Mouse (Mus musculus) liver, adult 2 months (tissue): ENCODE results near the gene Mlkl. TPM values are rescaled to one million over a fixed set of nuclear protein-coding genes. Genes with fewer than 3 reads are reported as not detected.
"Not testable (repeated sequence)": the region's sequence is repeated elsewhere in the genome, so short reads cannot be mapped to it uniquely, and the experiment has no call there.

ENCODE experiments used
- DNase-seq: peaks from one replicate; pipeline ENCODE4 v3.0.0-alpha.2; 2011; ENCODE audit warnings: low read depth, low spot score; ENCODE audit errors: extremely low read depth
- H3K27ac ChIP-seq: fragments of 200-500 bp; replicated peaks from 2 replicates; pipeline ENCODE4 v1.5.1; 2012; ENCODE audit warnings: low read depth, mild to moderate bottlenecking, control low read depth, inconsistent platforms, low read length; ENCODE audit not compliant: insufficient read depth
- H3K27me3 ChIP-seq: fragments of 200-500 bp; 2 replicates; pipeline ENCODE4 v1.6.1; 2012; ENCODE audit warnings: mild to moderate bottlenecking, moderate library complexity, low read length, inconsistent platforms; ENCODE audit not compliant: control insufficient read depth, insufficient read depth
- H3K36me3 ChIP-seq: fragments of 200-500 bp; 2 replicates; pipeline ENCODE4 v1.6.1; 2012; ENCODE audit warnings: low read length, inconsistent platforms; ENCODE audit not compliant: control insufficient read depth, insufficient read depth
- H3K4me1 ChIP-seq: fragments of 200-500 bp; 2 replicates; pipeline ENCODE4 v1.6.1; 2011; ENCODE audit warnings: low read length; ENCODE audit not compliant: control insufficient read depth, insufficient read depth
- H3K4me3 ChIP-seq: fragments of 200-500 bp; 2 replicates; pipeline ENCODE4 v1.5.1; 2011; ENCODE audit warnings: low read depth, mild to moderate bottlenecking, control low read depth, low read length, moderate library complexity; ENCODE audit not compliant: insufficient read depth
- H3K79me2 ChIP-seq: fragments of 200-500 bp; 2 replicates; pipeline ENCODE4 v1.6.1; 2012; ENCODE audit warnings: inconsistent platforms, mild to moderate bottlenecking, low read length, moderate library complexity; ENCODE audit not compliant: control insufficient read depth, insufficient read depth
- H3K9ac ChIP-seq: fragments of 200-500 bp; 2 replicates; pipeline ENCODE4 v1.6.1; 2012; ENCODE audit warnings: low read depth, mild to moderate bottlenecking, control low read depth, inconsistent platforms, low read length
- CTCF ChIP-seq: fragments of 200-500 bp; IDR thresholded peaks from 2 replicates; pipeline ENCODE4 v1.5.1; 2011; ENCODE audit warnings: low read depth, low read length, control low read depth
- POLR2A ChIP-seq: fragments of 200-500 bp; IDR thresholded peaks from 2 replicates; pipeline ENCODE4 v1.6.1; 2011; ENCODE audit warnings: low read length, control low read depth; ENCODE audit not compliant: insufficient read depth; ENCODE audit errors: extremely low read depth
- WGBS: fragments of 180-500 bp; shearing (Covaris S2); methylation state at CpG from one replicate; pipeline ENCODE4 v1.1.7; 2018; 5-methylcytosine and 5-hydroxymethylcytosine counted together
- polyA plus RNA-seq: library from polyadenylated mRNA; depleted of rRNA; stranded (reverse); fragments of >200 nt; gene quantifications from 2 replicates; pipeline ENCODE4 v1.2.3, GENCODE M21; 2012; rRNA removed
- total RNA-seq: library from RNA; depleted of rRNA; stranded (reverse); fragments of >200 nt; gene quantifications from 2 replicates; pipeline ENCODE4 v1.2.3, GENCODE M21; 2014; rRNA removed

The Mlkl gene
- total and polyA plus RNA-seq, 2 experiments, result 2.5 to 6.4 TPM

GRCm38 (mm10) chr8:111268277-111268676, 69.7 kb downstream of the Mlkl start:
- DNase-seq, result no peak
- Histone ChIP-seq H3K27me3 (no peaks in the 10 kb centered on the region), H3K27ac (no peak overlapping the region), H3K79me2 (no peaks in the 10 kb centered on the region), H3K4me3 (no peak overlapping the region), H3K36me3 (peaks cover 4% of the 10 kb centered on the region), H3K4me1 (no peaks in the 10 kb centered on the region), H3K9ac (no peak overlapping the region)
- WGBS, result 82% methylated on average over 2 of the region's 2 CpGs
- TF ChIP-seq POLR2A (no peak), CTCF (0 out of 2 replicates have a peak, but pooled peaks have one; percentile 6)

- WGBS, result 86% methylated on average over 7 of the region's 7 CpGs
- DNase-seq, H3K27me3 ChIP-seq: not testable (repeated sequence)
These were observed 71.8 kb downstream of the Mlkl start for GRCm38 (mm10) chr8:111266161-111266560.

GRCm38 (mm10) chr8:111264693-111265220, 73.2 kb downstream of the Mlkl start:
- Histone ChIP-seq H3K9ac (no peak overlapping the region), H3K4me1 (no peaks in the 10 kb centered on the region), H3K27me3 (no peaks in the 10 kb centered on the region), H3K27ac (no peak overlapping the region), H3K79me2 (no peaks in the 10 kb centered on the region), H3K4me3 (no peak overlapping the region), H3K36me3 (no peaks in the 10 kb centered on the region)
- DNase-seq, result no peak
- WGBS, result 88% methylated on average over 2 of the region's 2 CpGs
- no peak for TF ChIP-seq CTCF
- no peak for TF ChIP-seq POLR2A

More at GRCm38 (mm10) chr8:111266161-111266560, 71.8 kb downstream of the Mlkl start:
- H3K4me1 ChIP-seq, H3K79me2 ChIP-seq, H3K9ac ChIP-seq, H3K4me3 ChIP-seq, H3K27ac ChIP-seq, H3K36me3 ChIP-seq: not testable (repeated sequence)

GRCm38 (mm10) chr8:111261981-111262381, 76.0 kb downstream of the Mlkl start:
- H3K4me1 ChIP-seq, result no peaks in the 10 kb centered on the region
- TF ChIP-seq POLR2A (no peak), CTCF (no peak)
- no peak for DNase-seq
- peaks cover under 1% of the 10 kb centered on the region; the same call in 1 of the 2 replicates for H3K79me2 ChIP-seq
- WGBS, result 70% methylated on average over 4 of the region's 4 CpGs
- H3K36me3 ChIP-seq, result no peaks in the 10 kb centered on the region
- no peak overlapping the region for H3K4me3 ChIP-seq
- no peak overlapping the region for H3K27ac ChIP-seq
- H3K9ac ChIP-seq, result no peak overlapping the region
- no peaks in the 10 kb centered on the region for H3K27me3 ChIP-seq

Other genes with a start within 250 kb of the Mlkl start
- not detected in 2 replicates for gene Clec18a, start 245.8 kb downstream of the Mlkl start, total RNA-seq
- gene Clec18a, start 245.8 kb downstream of the Mlkl start, polyA plus RNA-seq, result not detected in 2 replicates
- gene Pdpr, start 243.5 kb downstream of the Mlkl start, total RNA-seq, result 18.3 and 18.4 TPM in 2 replicates
- gene Pdpr, start 243.5 kb downstream of the Mlkl start, polyA plus RNA-seq, result 7.7 and 9.6 TPM in 2 replicates
- gene Glg1, start 79.0 kb downstream of the Mlkl start, total RNA-seq, result 13.5 and 18.1 TPM in 2 replicates
- 10.1 and 12.0 TPM in 2 replicates for gene Glg1, start 79.0 kb downstream of the Mlkl start, polyA plus RNA-seq
- gene Rfwd3, start 38.0 kb downstream of the Mlkl start, total RNA-seq, result 12.2 and 14.0 TPM in 2 replicates
- 4.9 and 6.3 TPM in 2 replicates for gene Rfwd3, start 38.0 kb downstream of the Mlkl start, polyA plus RNA-seq
- 0.09 TPM in 1 of 2 replicates, not detected in the other for gene Fa2h, start 55.6 kb upstream of the Mlkl start, total RNA-seq
- 0.06 and 0.09 TPM in 2 replicates for gene Fa2h, start 55.6 kb upstream of the Mlkl start, polyA plus RNA-seq
- 4.8 and 5.4 TPM in 2 replicates for gene Wdr59, start 183.9 kb upstream of the Mlkl start, total RNA-seq
- gene Wdr59, start 183.9 kb upstream of the Mlkl start, polyA plus RNA-seq, result 4.9 and 5.3 TPM in 2 replicates
- 13.8 and 19.9 TPM in 2 replicates for gene Znrf1, start 197.9 kb upstream of the Mlkl start, total RNA-seq
- 35.9 and 44.3 TPM in 2 replicates for gene Znrf1, start 197.9 kb upstream of the Mlkl start, polyA plus RNA-seq